Mouse (Mus musculus): ENCODE data around the gene Sorbs2.

The Sorbs2 gene

DNA sequence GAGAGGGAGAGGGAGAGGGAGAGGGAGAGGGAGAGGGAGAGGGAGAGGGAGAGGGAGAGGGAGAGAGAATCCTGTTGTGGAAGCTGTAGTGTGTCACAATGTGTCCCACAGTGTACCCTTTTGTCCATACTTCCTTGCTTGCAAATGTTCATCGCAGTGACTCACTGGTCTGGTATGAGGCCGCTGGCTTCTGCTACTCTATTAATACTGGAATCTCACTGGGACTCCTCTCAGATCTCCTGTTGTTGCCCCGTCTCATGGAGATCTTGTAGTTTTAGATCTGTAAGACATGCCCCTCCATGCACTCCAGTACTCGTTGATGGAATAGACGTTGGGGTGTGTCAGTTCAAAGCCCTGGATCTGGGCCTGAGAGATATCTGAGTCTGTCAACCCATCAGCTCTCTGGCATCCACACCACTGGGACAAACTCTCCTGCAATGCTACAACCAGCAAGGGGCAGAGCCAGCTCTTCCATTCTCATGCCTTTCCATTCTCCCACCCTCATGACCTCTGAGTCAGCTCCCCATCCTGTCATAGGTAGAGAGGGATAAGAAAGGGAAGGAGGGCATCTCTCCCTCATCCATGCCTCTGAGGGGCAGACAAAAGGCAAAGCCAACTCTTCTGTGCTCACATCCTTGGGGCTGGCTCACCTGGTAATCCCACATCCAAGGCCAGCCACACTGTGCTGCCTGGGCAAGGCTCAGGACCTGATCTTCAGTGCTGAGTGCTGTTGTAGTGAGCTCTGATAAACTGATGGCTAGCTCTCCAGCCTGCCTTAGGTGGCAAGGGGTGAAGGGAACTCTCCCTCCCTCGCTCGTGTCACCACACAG, 72.3 kb downstream of the Sorbs2 start:
- DNase-seq (ENCODE audit: low read depth, low spot score) = no peak

DNA sequence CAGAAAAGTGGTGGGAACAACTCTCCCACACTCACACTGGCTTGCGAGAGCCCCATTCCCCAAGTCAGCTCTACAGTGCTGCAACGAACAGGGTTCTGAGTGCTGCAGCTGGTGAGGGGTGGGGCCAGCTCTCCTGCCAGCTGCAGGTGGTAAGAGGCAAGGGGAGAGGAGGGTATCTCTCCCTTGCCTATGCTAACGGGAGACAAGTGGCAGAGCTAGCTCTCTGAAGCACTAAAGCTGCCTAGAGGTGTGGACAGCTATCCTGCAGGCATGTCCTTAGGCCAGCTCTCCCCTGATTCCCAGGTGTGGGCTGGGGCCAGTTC, 72.9 kb downstream of the Sorbs2 start:
- no peak for DNase-seq (ENCODE audit: low read depth, low spot score)

DNA sequence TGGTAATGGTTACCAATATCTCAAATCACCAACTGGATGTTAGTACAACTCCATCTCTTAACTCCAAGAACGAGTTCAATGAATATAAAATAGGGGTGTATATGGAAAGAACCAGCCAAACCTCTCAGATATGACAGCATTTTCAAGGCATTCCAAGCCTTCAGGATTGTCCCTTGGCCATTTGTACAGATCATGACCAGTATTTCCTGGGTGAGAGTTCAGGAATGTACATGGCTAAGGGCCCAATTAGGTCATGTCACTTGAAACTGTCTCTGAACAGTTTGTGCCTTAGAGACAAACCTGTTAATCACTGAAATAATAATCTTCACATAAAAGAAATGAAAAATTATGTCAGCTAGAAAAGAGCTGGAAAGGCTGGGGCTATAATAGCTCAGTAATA, 76.3 kb downstream of the Sorbs2 start:
- DNase-seq (ENCODE audit: low read depth, low spot score) = no peak

DNA sequence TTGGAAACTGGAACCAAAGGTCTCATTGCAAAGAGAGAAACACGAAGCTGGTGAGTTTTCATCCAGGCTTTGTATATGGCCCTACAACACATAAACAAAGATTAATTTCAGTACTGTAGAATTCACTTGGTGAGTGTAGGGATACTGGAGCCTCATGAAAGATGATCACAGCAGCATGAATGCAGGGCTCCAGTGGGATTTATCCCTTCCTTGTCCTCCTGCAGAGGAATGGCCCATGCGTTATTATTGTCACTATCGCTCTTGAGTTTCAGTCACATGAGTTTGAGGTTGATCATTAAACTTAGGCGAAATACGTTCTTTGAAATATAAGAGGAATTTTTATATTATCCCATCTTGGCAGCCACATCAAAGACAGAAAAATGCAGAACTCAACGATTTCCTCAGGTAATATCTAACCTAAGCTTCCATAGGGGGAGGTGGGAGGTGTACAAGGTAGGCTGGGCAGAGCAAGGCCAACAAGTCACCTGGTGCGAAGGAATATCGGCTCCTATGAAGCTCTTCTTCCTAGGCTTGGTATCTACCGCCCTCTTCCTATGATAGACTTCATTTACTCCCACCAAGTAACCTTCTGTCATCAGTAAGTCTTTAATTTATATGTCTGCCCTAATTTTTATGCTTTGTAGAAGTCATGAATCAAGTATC, 76.9 kb downstream of the Sorbs2 start:
- no peak for DNase-seq (ENCODE audit: low read depth, low spot score)

DNA sequence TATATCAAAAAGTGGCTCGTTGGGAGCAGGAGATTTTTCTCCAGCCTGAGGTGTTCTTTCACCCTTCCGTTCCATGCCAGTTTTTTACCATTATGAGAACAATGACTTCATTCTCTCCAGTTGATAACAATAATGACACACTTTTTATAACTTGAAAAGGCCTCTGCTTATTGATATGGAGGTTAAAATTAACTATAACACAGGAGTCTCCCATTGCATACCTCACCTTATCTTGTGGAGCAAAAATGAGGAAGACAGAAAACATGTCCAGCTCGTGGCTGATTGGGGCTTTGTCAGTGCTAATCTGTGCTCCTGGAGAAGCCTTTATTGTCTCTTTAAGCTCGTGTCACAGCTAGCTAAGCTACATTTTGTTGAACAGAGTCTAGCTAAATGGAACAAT, 77.6 kb downstream of the Sorbs2 start:
- DNase-seq (ENCODE audit: low read depth, low spot score) = no peak

DNA sequence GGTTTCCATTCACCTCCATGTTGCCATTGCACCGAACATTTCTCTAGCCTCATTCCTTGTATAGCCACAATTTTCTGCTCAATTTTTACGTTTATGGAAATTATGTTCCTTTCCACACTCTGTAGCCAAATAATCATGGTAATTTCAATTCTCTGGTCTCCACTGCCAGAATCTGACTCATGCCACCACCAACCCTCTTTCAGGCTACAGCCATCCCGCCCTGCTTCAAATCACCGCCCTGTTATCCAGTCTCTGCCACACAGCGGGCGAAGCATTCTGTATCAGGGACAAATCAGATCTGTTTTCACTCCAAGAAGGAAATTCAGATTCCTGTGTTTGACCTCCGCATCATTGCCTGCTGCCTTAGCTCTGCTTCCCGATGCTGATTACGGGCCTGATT, 79.4 kb downstream of the Sorbs2 start:
- DNase-seq (ENCODE audit: low read depth, low spot score) = no peak

DNA sequence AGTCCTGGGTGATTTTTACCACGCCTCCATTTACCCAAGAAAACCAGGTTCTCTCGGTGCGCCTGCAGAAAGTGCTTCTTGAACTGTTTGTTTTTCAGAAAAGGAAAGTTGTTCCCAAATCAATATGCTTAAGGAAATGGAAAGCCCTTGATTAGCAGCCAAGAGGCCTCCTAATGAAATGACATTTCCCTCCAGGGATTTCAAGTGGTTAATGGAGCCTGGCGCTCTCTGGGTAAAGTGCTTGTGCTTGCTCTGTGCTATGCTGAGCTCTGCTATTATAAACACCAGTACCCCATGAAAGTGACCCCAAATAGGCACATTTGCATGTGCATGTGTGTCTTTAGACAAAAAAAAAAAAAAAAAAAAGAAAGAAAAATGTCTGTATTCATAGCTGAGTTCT, 84.3 kb downstream of the Sorbs2 start:
- DNase-seq (ENCODE audit: low read depth, low spot score) = no peak

DNA sequence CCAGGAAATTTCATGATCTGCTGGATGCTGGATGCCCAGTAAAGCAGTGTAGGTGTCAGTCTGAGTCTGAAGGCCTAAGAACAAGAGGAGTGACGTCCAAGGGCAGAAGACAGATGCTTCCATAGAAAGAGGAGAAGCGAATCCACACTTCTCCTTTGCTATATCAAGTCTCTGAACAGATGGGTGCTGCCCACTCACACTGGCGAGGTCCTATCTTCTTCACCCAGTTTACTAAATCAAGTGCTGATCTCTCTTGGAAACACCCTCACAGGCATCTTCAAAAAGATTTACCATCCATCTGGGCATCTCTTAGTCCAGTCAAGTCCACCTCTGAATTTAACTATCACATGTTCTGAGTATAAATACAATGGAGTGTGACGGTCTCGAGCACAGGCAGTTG, 86.1 kb downstream of the Sorbs2 start:
- DNase-seq (ENCODE audit: low read depth, low spot score) = no peak

DNA sequence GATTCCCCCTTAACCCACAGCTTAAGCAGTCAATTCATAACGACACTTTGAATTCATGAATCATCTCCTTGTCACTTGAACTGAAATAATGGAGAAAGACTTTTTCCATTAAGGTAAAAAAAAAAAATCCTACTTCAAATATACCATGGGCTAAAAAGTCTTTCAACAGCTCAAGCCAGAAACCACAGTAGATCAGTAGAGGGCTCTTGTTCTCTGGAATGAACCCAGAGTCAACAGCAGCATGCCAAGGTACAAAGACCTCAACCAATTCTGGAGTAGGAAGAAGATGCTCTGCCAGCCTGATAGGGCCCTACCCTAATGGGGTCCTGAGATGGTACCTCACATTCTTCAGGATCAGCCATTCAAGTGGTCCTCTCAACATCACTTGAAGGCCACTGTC, 88.4 kb downstream of the Sorbs2 start:
- no peak for DNase-seq (ENCODE audit: low read depth, low spot score)

DNA sequence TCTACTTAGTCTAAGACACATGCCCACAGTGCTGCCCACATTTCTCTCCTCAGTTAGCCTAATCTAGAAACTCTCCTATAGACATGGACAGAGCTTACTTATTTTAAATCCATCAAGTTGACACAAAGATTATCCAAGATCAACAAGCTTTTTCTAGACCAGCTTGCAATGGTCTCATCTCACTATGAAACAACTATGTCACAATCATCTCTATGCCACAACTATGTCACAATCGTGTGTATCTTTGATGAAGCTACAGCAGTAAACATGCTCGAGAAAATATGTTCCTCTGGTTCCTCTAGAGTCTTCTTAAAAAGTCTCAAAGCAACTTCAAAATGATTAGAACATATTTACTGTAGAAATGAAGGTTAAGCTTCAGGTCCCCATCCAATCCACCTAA, 89.0 kb downstream of the Sorbs2 start:
- no peak for DNase-seq (ENCODE audit: low read depth, low spot score)

DNA sequence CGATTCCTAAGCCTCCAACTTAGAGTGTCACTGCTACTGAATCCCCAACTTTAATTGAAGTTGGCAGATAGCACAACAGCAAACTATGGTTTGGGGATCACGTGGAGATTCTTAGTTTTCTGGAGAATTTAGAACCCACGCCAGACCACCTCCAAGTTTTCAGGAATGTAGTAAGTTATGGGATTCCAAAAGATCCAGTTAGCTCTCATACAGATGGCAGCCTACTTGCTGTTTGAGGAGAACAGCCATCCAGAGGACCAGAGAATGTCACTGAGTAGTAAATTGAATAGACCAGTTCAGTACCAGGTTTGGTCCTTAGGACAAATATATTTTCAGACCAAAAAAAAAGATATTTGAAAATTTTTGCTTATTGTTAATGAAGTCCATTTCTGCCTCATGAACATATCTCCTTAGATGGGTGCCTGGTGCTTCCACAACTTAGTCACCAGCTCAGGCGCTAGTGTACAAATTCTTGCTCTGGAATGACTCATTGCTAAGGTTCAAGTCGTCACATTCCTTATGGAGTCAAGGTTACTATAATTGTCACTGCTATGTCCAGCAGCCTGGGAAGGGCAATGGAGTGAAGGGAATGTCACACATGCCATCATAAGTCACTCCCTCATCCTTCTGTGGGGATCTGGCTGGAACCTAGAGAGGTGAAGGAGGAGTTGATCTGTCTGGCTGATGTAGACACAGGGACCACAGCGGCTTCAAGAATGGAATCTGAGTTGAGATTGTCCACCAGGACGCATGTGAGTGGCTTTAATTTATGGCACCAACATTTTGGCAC, 90.2 kb downstream of the Sorbs2 start:
- no peak for DNase-seq (ENCODE audit: low read depth, low spot score)

DNA sequence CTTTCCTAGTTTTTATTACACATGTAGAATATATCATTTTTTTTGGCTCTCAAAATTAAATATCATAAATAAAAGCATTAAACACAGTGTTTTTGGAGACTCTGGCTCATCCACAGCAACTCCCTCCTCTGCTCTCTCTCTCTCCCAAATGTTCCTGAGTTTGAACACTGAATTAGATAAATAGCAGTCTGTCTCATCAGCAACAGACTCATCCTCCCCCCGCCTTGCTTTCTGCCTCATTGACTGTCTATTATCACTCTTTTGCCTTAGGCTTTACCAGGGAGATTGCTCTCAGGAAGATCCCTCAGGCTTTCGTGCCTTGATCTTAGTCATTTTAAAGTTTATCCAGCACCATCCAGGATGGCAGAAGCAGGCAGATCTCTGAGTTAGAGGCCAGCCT, 91.3 kb downstream of the Sorbs2 start:
- no peak for DNase-seq (ENCODE audit: low read depth, low spot score)

DNA sequence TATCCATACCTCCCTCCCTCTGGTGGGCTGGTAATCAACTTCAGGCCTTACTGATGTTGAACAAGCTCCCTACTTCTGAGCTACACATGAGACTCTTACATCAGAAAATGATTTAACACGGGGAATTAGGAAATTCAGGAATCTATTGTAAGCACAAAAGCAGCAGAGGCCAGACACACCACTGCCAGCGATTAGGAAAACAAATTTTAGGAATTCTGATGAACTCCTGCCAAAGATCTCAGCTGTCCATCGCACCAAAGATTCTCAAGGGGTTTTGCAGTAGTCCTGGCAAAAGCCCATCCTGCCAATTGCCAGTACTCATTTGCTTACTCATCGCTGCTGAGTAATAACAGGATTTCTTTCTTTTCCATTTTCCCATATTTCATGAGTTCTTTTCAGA, 94.4 kb downstream of the Sorbs2 start:
- DNase-seq (ENCODE audit: low read depth, low spot score) = no peak

DNA sequence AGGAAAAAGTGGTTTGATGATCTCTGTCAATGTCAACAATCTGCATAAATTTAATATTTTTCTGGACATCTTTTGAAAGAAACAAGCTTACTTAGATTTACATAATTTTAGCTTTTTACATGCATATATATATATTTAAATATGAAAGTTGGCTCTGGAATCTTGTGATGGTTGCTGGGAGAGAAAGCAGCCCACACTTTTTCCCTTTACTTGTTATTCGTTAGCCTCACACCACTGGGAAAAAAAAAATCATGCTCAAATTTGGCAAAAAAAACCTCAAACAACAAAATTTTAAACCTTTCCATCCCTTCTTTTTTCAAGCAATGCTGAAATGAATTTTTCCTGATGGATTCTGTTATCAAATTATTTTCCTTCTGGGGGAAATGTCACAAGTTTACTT, 97.8 kb downstream of the Sorbs2 start:
- no peak for DNase-seq (ENCODE audit: low read depth, low spot score)

DNA sequence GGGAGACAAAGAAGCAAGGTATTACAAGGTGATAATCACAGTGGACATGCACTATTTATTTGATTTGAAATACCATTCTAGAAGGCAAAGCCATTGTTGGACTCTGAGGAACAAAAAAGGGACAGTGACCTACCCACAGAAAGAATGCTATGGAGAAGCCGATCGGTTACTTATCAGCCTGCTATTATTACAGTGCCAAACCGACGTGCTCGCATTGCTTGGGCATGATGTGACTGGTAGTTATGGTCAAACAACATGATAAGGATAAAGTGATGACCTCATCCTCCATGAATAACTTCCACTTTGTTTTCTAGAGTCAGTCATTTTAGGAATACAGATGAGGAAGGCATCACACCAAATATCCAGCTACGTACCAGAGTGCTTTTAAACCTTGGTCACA, 99.4 kb downstream of the Sorbs2 start:
- DNase-seq (ENCODE audit: low read depth, low spot score) = no peak

DNA sequence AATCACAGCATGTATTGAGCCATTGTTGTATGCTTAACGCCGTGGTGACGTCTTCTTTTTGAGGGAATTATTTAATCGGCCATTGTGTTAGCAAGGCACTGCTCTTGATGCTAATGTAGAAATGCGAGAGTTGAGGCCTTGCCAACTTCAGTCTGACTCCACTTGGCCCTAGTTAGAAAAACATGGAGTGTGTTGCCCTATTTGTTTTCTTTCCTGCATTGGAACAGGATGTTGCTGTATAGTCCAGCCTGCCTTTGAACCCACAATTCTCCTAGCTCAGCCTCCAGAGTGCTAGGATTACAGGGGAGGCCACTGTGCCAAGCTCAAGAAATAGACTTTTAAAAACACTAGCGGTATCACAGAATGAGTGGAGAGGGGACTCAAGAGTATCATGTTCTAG, 100.8 kb downstream of the Sorbs2 start:
- no peak for DNase-seq (ENCODE audit: low read depth, low spot score)

DNA sequence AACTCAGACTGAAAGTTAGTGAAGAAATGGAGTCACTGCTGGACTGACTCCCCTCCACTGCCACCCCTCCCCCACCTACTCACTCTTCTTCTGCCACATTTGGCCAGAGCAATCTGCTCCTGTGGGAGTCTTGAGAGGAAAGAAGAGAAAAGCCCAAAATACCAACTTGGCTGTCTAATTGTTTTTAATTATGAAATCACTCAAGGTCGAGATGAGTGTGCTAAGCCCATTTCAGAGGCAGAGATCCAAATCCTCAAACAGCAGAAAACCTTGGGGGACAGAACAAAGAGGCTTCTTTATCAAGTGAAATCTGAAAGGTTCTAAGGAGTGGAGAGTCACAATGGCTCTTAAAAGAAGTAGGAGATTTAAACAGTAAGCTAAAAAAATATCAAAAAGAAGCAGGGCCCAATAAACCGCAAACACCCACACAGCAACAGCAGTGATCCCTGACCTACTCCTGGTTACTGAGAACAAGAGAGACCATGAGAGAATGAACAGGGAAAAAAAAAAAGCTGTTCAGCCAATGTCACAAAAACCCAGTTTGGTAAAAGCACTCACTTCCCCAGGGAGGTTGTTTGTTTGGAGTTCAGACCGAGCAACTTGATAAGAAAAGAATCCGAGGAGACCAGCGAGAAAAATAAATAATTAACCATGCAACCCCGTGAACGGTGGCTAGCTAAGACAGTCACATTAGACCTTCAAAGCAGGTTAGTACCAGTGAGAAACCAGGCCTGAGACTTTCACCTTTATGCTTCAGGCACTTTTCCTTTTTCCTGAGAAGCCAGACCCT, 103.0 kb downstream of the Sorbs2 start:
- DNase-seq (ENCODE audit: low read depth, low spot score) = no peak

DNA sequence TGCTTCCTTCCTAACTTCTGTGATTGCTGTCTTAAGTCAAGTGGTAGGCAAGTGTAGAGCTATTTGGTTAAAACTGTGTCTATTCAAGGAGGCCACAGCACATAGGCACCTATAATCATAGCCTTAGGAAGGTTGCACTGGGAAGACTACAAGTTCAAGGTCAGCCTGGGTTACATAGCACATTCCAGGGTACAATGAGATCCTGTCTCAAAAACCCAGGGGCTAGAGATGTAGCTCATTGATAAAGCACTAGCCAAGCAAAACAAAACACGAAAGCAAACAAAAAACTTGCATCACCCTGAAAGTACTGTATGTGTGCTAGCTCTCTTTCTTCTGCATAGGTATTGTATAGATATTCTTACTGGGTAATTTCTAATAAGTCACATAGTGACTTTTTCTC, 103.7 kb downstream of the Sorbs2 start:
- DNase-seq (ENCODE audit: low read depth, low spot score) = no peak

DNA sequence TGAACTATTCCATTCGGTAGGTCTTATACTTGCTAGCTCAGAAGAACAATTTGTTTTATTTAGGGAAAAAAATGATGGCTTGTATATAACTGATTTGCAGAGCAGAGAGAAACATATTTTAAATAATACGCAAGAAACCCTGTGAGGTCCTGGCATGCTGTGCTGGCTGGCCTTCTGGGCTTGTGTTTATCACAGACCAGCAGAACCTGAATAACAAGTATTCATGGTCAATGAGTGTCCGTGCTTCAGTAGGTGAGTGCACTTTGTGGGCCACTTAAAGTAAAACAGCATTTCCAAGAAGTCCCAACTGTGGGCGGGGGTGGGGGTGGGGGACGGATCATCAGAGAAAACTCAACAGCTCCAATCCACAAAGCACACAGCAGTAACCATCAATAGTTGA, 107.0 kb downstream of the Sorbs2 start:
- no peak for DNase-seq (ENCODE audit: low read depth, low spot score)

DNA sequence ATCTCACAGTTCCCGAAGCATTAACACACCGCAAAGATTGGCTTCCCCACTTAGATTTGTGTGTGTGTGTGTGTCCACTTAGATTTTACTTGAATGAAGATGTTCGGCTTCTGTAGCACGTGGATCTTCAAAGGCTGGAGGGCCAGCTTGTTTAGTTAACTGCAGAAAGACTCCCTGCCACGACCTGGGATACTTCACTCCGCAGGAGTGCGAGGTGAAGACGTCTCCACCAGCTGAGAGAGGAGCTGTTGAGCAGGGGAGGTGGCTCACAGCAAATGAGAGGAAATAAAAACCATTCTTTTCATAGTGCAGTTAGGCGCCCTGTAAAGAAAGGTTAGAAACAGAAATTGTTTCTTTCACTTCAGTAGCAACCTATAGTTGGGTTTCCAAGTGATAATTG, 107.5 kb downstream of the Sorbs2 start:
- DNase-seq (ENCODE audit: low read depth, low spot score) = no peak

DNA sequence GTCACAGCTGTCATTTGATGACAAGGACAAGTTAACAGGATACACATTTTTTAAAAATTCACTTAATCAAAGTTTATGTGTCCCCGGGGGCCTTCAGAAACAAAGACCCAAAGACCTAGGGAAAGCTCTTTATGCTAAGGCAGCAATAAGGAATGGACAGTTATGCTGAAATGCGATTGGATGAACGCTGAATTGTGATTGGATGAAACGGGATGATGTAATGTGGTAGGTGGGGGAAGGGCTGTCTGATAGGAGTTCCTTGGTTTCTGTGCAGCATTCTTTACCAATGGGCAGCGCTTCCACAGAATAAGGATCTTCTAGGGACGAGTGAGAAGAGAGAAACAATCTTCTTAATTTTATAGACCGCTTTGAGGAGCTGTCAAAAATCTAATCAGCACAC, 108.0 kb downstream of the Sorbs2 start:
- DNase-seq (ENCODE audit: low read depth, low spot score) = peak; percentile 50

DNA sequence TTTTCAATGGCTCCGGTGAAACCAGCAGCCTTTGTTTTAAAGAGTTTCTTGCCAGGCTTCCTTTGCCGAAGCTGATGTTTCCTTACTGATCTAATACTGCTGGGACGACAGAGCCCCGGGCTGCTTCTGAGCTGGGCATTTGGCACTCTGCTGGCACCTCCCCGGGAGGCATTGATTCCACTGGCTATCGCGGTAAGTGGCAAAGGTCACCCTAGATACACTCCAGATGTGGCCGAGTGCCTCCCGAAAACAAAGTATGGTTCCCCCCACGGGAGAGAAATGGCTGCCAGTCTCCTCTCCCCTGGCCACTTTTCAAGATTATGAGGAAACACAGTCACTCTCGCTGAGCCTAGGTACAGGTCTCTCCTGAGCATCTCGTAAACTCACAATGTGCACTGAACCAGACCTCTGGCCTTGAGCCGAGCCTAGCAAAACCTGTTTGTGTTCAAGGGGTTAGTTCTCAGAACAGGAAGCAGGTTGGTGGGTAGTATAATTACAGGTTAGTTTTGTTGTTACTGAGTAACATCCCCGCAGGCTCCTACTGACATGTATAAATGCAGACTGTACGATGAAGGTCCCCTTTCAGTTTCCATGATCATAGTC, 114.1 kb downstream of the Sorbs2 start:
- DNase-seq (ENCODE audit: low read depth, low spot score) = peak; percentile 30
